Mouse (Mus musculus) heart, postnatal 0 days (tissue): Measurements from ENCODE around the gene Rora. TPM values are rescaled to one million over a fixed set of nuclear protein-coding genes. Genes with fewer than 3 reads are reported as not detected.

Experiments used
- ATAC-seq: fragments of 200-750 bp; cut with Nextera tagmentation; 2 replicates; pipeline ENCODE4 v1.8.0; 2017; ENCODE audit warnings: low read depth, moderate number of reproducible peaks, moderate library complexity; ENCODE audit not compliant: insufficient read depth
- DNase-seq: peaks from one replicate; pipeline ENCODE4 v3.0.0-alpha.2; 2016; ENCODE audit warnings: low spot score
- H3K27ac ChIP-seq: fragments of 300-500 bp; sonication (generic); 2 replicates; pipeline ENCODE4 v1.5.1; 2014; ENCODE audit warnings: low read depth, mild to moderate bottlenecking
- H3K27me3 ChIP-seq: fragments of 300-500 bp; sonication (generic); 2 replicates; pipeline ENCODE4 v1.6.1; 2014; ENCODE audit warnings: low read length, mixed read lengths; ENCODE audit not compliant: control insufficient read depth, insufficient read depth
- H3K36me3 ChIP-seq: fragments of 300-500 bp; sonication (generic); replicated peaks from 2 replicates; pipeline ENCODE4 v1.6.1; 2014; ENCODE audit warnings: low read length, mixed read lengths; ENCODE audit not compliant: control insufficient read depth, insufficient read depth
- H3K4me1 ChIP-seq: fragments of 300-500 bp; sonication (generic); 2 replicates; pipeline ENCODE4 v1.6.1; 2014; ENCODE audit warnings: antibody characterized with exemption; ENCODE audit not compliant: control insufficient read depth, insufficient read depth
- H3K4me2 ChIP-seq: fragments of 300-500 bp; sonication (generic); 2 replicates; pipeline ENCODE4 v1.6.1; 2014; ENCODE audit warnings: low read depth, mild to moderate bottlenecking, low read length, moderate library complexity
- H3K4me3 ChIP-seq: fragments of 300-500 bp; sonication (generic); 2 replicates; pipeline ENCODE4 v1.5.1; 2014; ENCODE audit warnings: low read depth, low read length
- H3K9ac ChIP-seq: fragments of 300-500 bp; sonication (generic); replicated peaks from 2 replicates; pipeline ENCODE4 v1.6.1; 2014; ENCODE audit warnings: low read depth, low read length, mixed read lengths
- H3K9me3 ChIP-seq: fragments of 300-500 bp; sonication (generic); replicated peaks from 2 replicates; pipeline ENCODE4 v1.6.1; 2016; ENCODE audit warnings: low read length; ENCODE audit not compliant: control insufficient read depth
- CTCF ChIP-seq: IDR thresholded peaks from 2 replicates; pipeline ENCODE4 v1.5.1; 2016; ENCODE audit warnings: antibody characterized with exemption, control low read depth, low read depth
- EP300 ChIP-seq: IDR thresholded peaks from 2 replicates; pipeline ENCODE4 v1.6.1; 2016; ENCODE audit warnings: antibody characterized with exemption, low read depth
- WGBS: fragments of 180-500 bp; shearing (Covaris S2); extraction: QIAGEN DNeasy Blood & Tissue Kit; methylation state at CpG from one replicate; pipeline ENCODE4 v1.1.7; 2014; 5-methylcytosine and 5-hydroxymethylcytosine counted together
- polyA plus RNA-seq: library from polyadenylated mRNA; unstranded; fragments of >200 nt; fragmentation: Nextera tagmentation; extraction: Ambion mirVana; gene quantifications from 2 replicates; pipeline ENCODE4 v1.2.1, GENCODE M21; 2015
- total RNA-seq: library from RNA; depleted of rRNA; stranded (reverse); fragments of >200 nt; gene quantifications from 2 replicates; pipeline ENCODE4 v1.2.3, GENCODE M21; 2014; ENCODE audit warnings: low replicate concordance

The Rora gene
- total and polyA plus RNA-seq, 2 experiments from 2014 or later = 7.9 to 9.8 TPM

- DNase-seq = no peak
- WGBS = 84% methylated on average over 2 of the region's 2 CpGs
- no peak overlapping the region for H3K4me2 ChIP-seq
- no peak for TF ChIP-seq CTCF
- TF ChIP-seq EP300 = no peak
- H3K27ac ChIP-seq = no peak overlapping the region
- H3K4me1 ChIP-seq = peaks cover 1% of the 10 kb centered on the region
- H3K9ac ChIP-seq = no peak overlapping the region
- ATAC-seq = no peak
- no peak overlapping the region for H3K4me3 ChIP-seq
- no peaks in the 10 kb centered on the region for H3K27me3 ChIP-seq
- no peaks in the 10 kb centered on the region for H3K9me3 ChIP-seq
- H3K36me3 ChIP-seq = no peaks in the 10 kb centered on the region
These were observed 222.2 kb downstream of the Rora start for GRCm38 (mm10) chr9:68875791-68876190.

GRCm38 (mm10) chr9:68876289-68876688 is 222.7 kb downstream of the Rora start:
- 60% methylated on average over 2 of the region's 2 CpGs for WGBS
- no peak overlapping the region for H3K27ac ChIP-seq

GRCm38 (mm10) chr9:68881896-68882295 is 228.3 kb downstream of the Rora start:
- H3K4me3 ChIP-seq = no peak overlapping the region
- DNase-seq (no peak), ATAC-seq (no peak)
- H3K4me1 ChIP-seq = peaks cover 34% of the 10 kb centered on the region
- H3K27me3 ChIP-seq = no peaks in the 10 kb centered on the region
- H3K27ac ChIP-seq = no peak overlapping the region
- 66% methylated on average over 6 of the region's 6 CpGs for WGBS
- H3K9me3 ChIP-seq = no peaks in the 10 kb centered on the region
- H3K36me3 ChIP-seq = no peaks in the 10 kb centered on the region
- H3K9ac ChIP-seq = no peak overlapping the region
- H3K4me2 ChIP-seq = no peak overlapping the region
- TF ChIP-seq EP300 = no peak
- no peak for TF ChIP-seq CTCF

More at GRCm38 (mm10) chr9:68876289-68876688, 222.7 kb downstream of the Rora start:
- H3K9ac ChIP-seq = no peak overlapping the region
- no peak overlapping the region for H3K4me2 ChIP-seq
- no peaks in the 10 kb centered on the region for H3K9me3 ChIP-seq
- H3K4me3 ChIP-seq = no peak overlapping the region
- no peaks in the 10 kb centered on the region for H3K27me3 ChIP-seq
- H3K36me3 ChIP-seq = no peaks in the 10 kb centered on the region
- ATAC-seq (no peak), DNase-seq (no peak)
- H3K4me1 ChIP-seq = peaks cover 6% of the 10 kb centered on the region
- TF ChIP-seq CTCF (no peak), EP300 (no peak)

- 66% methylated on average over 6 of the region's 6 CpGs for WGBS
- DNase-seq = no peak
These were observed 229.4 kb downstream of the Rora start for GRCm38 (mm10) chr9:68883005-68883404.

GRCm38 (mm10) chr9:68883687-68884086 is 230.1 kb downstream of the Rora start:
- Histone ChIP-seq H3K27me3 (no peaks in the 10 kb centered on the region), H3K9me3 (no peaks in the 10 kb centered on the region), H3K9ac (no peak overlapping the region), H3K4me2 (no peak overlapping the region), H3K4me1 (peaks cover 34% of the 10 kb centered on the region), H3K27ac (no peak overlapping the region), H3K4me3 (no peak overlapping the region), H3K36me3 (no peaks in the 10 kb centered on the region)
- WGBS = 38% methylated on average over 8 of the region's 8 CpGs
- no peak for DNase-seq
- ATAC-seq = no peak
- no peak for TF ChIP-seq EP300
- no peak for TF ChIP-seq CTCF

More at GRCm38 (mm10) chr9:68883005-68883404, 229.4 kb downstream of the Rora start:
- ATAC-seq = no peak
- Histone ChIP-seq H3K9ac (no peak overlapping the region), H3K4me2 (no peak overlapping the region), H3K27me3 (no peaks in the 10 kb centered on the region), H3K27ac (no peak overlapping the region), H3K36me3 (no peaks in the 10 kb centered on the region), H3K4me3 (no peak overlapping the region), H3K4me1 (peaks cover 34% of the 10 kb centered on the region), H3K9me3 (no peaks in the 10 kb centered on the region)
- no peak for TF ChIP-seq CTCF
- TF ChIP-seq EP300 = no peak

- Histone ChIP-seq H3K4me3 (no peak overlapping the region), H3K27me3 (no peaks in the 10 kb centered on the region), H3K27ac (peak overlapping the region; percentile 26), H3K4me1 (peaks cover 41% of the 10 kb centered on the region), H3K9ac (no peak overlapping the region), H3K9me3 (no peaks in the 10 kb centered on the region), H3K36me3 (no peaks in the 10 kb centered on the region), H3K4me2 (peak overlapping the region; percentile 17; the same call in 1 of the 2 replicates)
- ATAC-seq (no peak), DNase-seq (peak; percentile 32)
- WGBS = 57% methylated on average over 9 of the region's 9 CpGs
- no peak for TF ChIP-seq EP300
- TF ChIP-seq CTCF = no peak
These were observed 231.0 kb downstream of the Rora start for GRCm38 (mm10) chr9:68884451-68885035.
